Mouse (Mus musculus): ENCODE results near the gene Zfp365. TPM values are rescaled to one million over a fixed set of nuclear protein-coding genes. Genes with fewer than 3 reads are reported as not detected.

The Zfp365 gene
- polyA plus RNA-seq, 1 experiment from 2014 or later, result 0.77 TPM

DNA sequence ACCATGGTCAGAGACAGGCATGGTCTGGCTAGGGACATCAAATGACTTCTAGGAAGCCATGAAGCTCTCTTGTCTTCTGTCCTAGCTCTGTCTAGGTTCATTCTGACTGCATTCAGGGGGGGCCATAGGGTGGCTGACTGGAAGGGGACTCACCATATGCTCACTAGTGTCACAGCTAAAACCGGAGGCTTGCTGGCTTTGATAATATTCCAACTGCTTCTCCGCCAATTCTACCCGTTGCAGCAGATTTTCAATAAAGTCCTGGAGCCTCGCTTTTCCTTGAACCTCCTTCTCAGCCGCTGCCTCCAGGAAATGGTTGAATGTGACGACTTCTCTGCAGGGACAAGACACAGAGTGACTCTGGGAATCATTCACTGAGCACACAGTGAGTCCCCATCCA lies 15.2 kb downstream of the Zfp365 start:
- no peak overlapping the region for H3K4me2 ChIP-seq
- ATAC-seq (replicated peaks; ENCODE audit: insufficient number of reproducible peaks, low FRiP score, low TSS enrichment), result no peak
- WGBS (ENCODE audit: insufficient replicate concordance), result 79% methylated on average over 6 of the region's 6 CpGs
- H3K4me1 ChIP-seq (ENCODE audit: control insufficient read depth, insufficient read depth, low read length), result no peaks in the 10 kb centered on the region
- no peak overlapping the region for H3K4me3 ChIP-seq (ENCODE audit: low read depth, low read length)
- no peaks in the 10 kb centered on the region for H3K27me3 ChIP-seq (ENCODE audit: control insufficient read depth, insufficient read depth, low read length)
- no peaks in the 10 kb centered on the region for H3K36me3 ChIP-seq (ENCODE audit: control insufficient read depth, insufficient read depth, low read length)
- no peaks in the 10 kb centered on the region for H3K9me3 ChIP-seq (replicated peaks; ENCODE audit: control insufficient read depth, low read length)
- H3K27ac ChIP-seq (ENCODE audit: low read depth, low read length), result no peak overlapping the region
- no peak overlapping the region for H3K9ac ChIP-seq (ENCODE audit: low read depth, low read length)

DNA sequence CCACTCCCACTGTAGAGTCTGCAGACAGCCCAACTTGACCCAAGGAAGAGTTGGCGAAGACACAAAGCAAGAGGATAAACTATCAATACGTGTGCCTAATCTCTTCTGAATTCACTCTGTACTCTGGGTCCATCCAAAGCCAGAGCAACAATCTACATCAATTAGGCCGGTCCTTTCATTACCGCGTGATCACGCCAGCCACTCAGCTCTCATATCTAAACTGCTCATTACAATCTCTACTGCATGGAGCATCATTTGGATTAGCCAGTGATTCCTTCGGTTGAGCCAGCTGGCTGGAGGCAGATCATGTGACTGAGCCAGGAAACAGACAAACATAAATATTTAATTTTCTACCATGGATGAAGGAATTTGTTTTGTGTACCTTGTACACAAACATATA lies 17.8 kb downstream of the Zfp365 start:
- H3K4me1 ChIP-seq (ENCODE audit: control insufficient read depth, insufficient read depth, low read length), result no peaks in the 10 kb centered on the region
- no peak overlapping the region for H3K27ac ChIP-seq (ENCODE audit: low read depth, low read length)
- no peak overlapping the region for H3K4me2 ChIP-seq
- no peak for ATAC-seq (replicated peaks; ENCODE audit: insufficient number of reproducible peaks, low FRiP score, low TSS enrichment)
- 87% methylated on average over 7 of the region's 7 CpGs for WGBS (ENCODE audit: insufficient replicate concordance)
- no peaks in the 10 kb centered on the region for H3K27me3 ChIP-seq (ENCODE audit: control insufficient read depth, insufficient read depth, low read length)
- no peaks in the 10 kb centered on the region for H3K9me3 ChIP-seq (replicated peaks; ENCODE audit: control insufficient read depth, low read length)
- no peaks in the 10 kb centered on the region for H3K36me3 ChIP-seq (ENCODE audit: control insufficient read depth, insufficient read depth, low read length)
- no peak overlapping the region for H3K4me3 ChIP-seq (ENCODE audit: low read depth, low read length)
- no peak overlapping the region for H3K9ac ChIP-seq (ENCODE audit: low read depth, low read length)

GRCm38 (mm10) chr10:67894059-67894458 lies 18.4 kb downstream of the Zfp365 start:
- H3K36me3 ChIP-seq (ENCODE audit: control insufficient read depth, insufficient read depth, low read length), result no peaks in the 10 kb centered on the region

GRCm38 (mm10) chr10:67893226-67893625 lies 19.2 kb downstream of the Zfp365 start:
- Histone ChIP-seq H3K27ac (ENCODE audit: low read depth, low read length) (no peak overlapping the region), H3K27me3 (ENCODE audit: control insufficient read depth, insufficient read depth, low read length) (no peaks in the 10 kb centered on the region), H3K9me3 (replicated peaks; ENCODE audit: control insufficient read depth, low read length) (no peaks in the 10 kb centered on the region), H3K4me3 (ENCODE audit: low read depth, low read length) (no peak overlapping the region), H3K4me1 (ENCODE audit: control insufficient read depth, insufficient read depth, low read length) (no peaks in the 10 kb centered on the region), H3K4me2 (no peak overlapping the region), H3K9ac (ENCODE audit: low read depth, low read length) (no peak overlapping the region), H3K36me3 (ENCODE audit: control insufficient read depth, insufficient read depth, low read length) (no peaks in the 10 kb centered on the region)
- ATAC-seq (replicated peaks; ENCODE audit: insufficient number of reproducible peaks, low FRiP score, low TSS enrichment), result no peak
- WGBS (ENCODE audit: insufficient replicate concordance), result 77% methylated on average over 10 of the region's 10 CpGs

More at GRCm38 (mm10) chr10:67894059-67894458, 18.4 kb downstream of the Zfp365 start:
- no peak overlapping the region for H3K4me3 ChIP-seq (ENCODE audit: low read depth, low read length)
- H3K9ac ChIP-seq (ENCODE audit: low read depth, low read length), result no peak overlapping the region
- H3K9me3 ChIP-seq (replicated peaks; ENCODE audit: control insufficient read depth, low read length), result no peaks in the 10 kb centered on the region
- no peaks in the 10 kb centered on the region for H3K4me1 ChIP-seq (ENCODE audit: control insufficient read depth, insufficient read depth, low read length)
- ATAC-seq (replicated peaks; ENCODE audit: insufficient number of reproducible peaks, low FRiP score, low TSS enrichment), result no peak
- WGBS (ENCODE audit: insufficient replicate concordance), result 61% methylated on average over 8 of the region's 8 CpGs
- no peak overlapping the region for H3K27ac ChIP-seq (ENCODE audit: low read depth, low read length)
- H3K27me3 ChIP-seq (ENCODE audit: control insufficient read depth, insufficient read depth, low read length), result no peaks in the 10 kb centered on the region
- H3K4me2 ChIP-seq, result no peak overlapping the region

DNA sequence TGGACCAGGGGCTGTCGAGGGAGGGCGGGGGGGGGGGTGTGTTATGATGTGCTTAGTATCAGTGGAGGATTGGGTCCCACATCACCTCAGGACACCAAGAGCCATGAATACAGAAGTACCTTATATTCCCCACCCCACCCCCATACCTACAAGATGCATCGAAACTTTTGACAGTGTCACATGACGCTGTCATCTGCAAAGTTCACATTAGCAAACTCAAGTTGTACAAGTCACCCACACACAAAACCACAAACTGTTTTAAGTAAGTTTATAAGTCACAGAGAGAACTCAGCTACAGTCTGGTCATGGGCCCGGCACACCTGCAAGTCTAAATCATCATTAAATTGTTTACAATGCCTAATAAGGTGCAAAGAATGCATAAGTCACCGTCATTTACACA lies 21.3 kb downstream of the Zfp365 start:
- ATAC-seq (replicated peaks; ENCODE audit: insufficient number of reproducible peaks, low FRiP score, low TSS enrichment), result no peak
- no peaks in the 10 kb centered on the region for H3K27me3 ChIP-seq (ENCODE audit: control insufficient read depth, insufficient read depth, low read length)
- 85% methylated on average over 6 of the region's 6 CpGs for WGBS (ENCODE audit: insufficient replicate concordance)
- H3K27ac ChIP-seq (ENCODE audit: low read depth, low read length), result no peak overlapping the region
- no peak overlapping the region for H3K4me3 ChIP-seq (ENCODE audit: low read depth, low read length)
- H3K9me3 ChIP-seq (replicated peaks; ENCODE audit: control insufficient read depth, low read length), result no peaks in the 10 kb centered on the region
- H3K9ac ChIP-seq (ENCODE audit: low read depth, low read length), result no peak overlapping the region
- H3K4me1 ChIP-seq (ENCODE audit: control insufficient read depth, insufficient read depth, low read length), result no peaks in the 10 kb centered on the region
- H3K4me2 ChIP-seq, result no peak overlapping the region
- H3K36me3 ChIP-seq (ENCODE audit: control insufficient read depth, insufficient read depth, low read length), result no peaks in the 10 kb centered on the region

- no peak overlapping the region for H3K4me3 ChIP-seq (ENCODE audit: low read depth, low read length)
- 88% methylated on average over 10 of the region's 10 CpGs for WGBS (ENCODE audit: insufficient replicate concordance)
- no peaks in the 10 kb centered on the region for H3K27me3 ChIP-seq (ENCODE audit: control insufficient read depth, insufficient read depth, low read length)
- H3K4me2 ChIP-seq, result no peak overlapping the region
- H3K4me1 ChIP-seq (ENCODE audit: control insufficient read depth, insufficient read depth, low read length), result no peaks in the 10 kb centered on the region
- ATAC-seq (replicated peaks; ENCODE audit: insufficient number of reproducible peaks, low FRiP score, low TSS enrichment), result no peak
- H3K27ac ChIP-seq (ENCODE audit: low read depth, low read length), result no peak overlapping the region
- no peaks in the 10 kb centered on the region for H3K9me3 ChIP-seq (replicated peaks; ENCODE audit: control insufficient read depth, low read length)
- H3K36me3 ChIP-seq (ENCODE audit: control insufficient read depth, insufficient read depth, low read length), result no peaks in the 10 kb centered on the region
- H3K9ac ChIP-seq (ENCODE audit: low read depth, low read length), result no peak overlapping the region
Measured at GRCm38 (mm10) chr10:67887971-67888370, 24.5 kb downstream of the Zfp365 start.

GRCm38 (mm10) chr10:67880692-67881091 lies 31.8 kb downstream of the Zfp365 start:
- H3K4me2 ChIP-seq, result no peak overlapping the region
- H3K4me1 ChIP-seq (ENCODE audit: control insufficient read depth, insufficient read depth, low read length), result no peaks in the 10 kb centered on the region
- H3K4me3 ChIP-seq (ENCODE audit: low read depth, low read length), result no peak overlapping the region
- H3K27me3 ChIP-seq (ENCODE audit: control insufficient read depth, insufficient read depth, low read length), result no peaks in the 10 kb centered on the region
- no peak overlapping the region for H3K9ac ChIP-seq (ENCODE audit: low read depth, low read length)
- no peak for ATAC-seq (replicated peaks; ENCODE audit: insufficient number of reproducible peaks, low FRiP score, low TSS enrichment)
- H3K36me3 ChIP-seq (ENCODE audit: control insufficient read depth, insufficient read depth, low read length), result no peaks in the 10 kb centered on the region
- WGBS (ENCODE audit: insufficient replicate concordance), result 88% methylated on average over 4 of the region's 4 CpGs
- H3K27ac ChIP-seq (ENCODE audit: low read depth, low read length), result no peak overlapping the region
- H3K9me3 ChIP-seq (replicated peaks; ENCODE audit: control insufficient read depth, low read length), result no peaks in the 10 kb centered on the region

DNA sequence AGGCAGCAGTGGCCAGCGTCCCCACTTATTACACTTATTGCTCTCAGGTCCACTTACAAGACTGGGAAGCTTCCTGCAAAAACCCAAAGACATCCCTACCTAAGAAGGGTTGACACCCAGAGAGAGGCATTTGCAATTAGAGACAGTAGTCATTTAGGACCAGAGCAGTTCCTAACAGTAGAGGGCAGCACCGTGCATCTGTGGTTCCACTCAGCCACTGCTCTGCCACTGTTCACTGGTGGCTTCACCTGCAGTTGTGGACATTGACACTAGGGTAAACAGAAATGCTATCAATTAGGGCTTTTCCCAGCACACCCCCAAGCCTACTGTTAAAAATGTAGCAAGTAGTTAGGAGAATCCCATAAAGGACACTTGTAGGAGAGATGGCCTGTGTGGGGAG lies 40.7 kb downstream of the Zfp365 start:
- Histone ChIP-seq H3K4me2 (no peak overlapping the region), H3K4me3 (ENCODE audit: low read depth, low read length) (no peak overlapping the region), H3K4me1 (ENCODE audit: control insufficient read depth, insufficient read depth, low read length) (no peaks in the 10 kb centered on the region), H3K9me3 (replicated peaks; ENCODE audit: control insufficient read depth, low read length) (no peaks in the 10 kb centered on the region), H3K27ac (ENCODE audit: low read depth, low read length) (no peak overlapping the region), H3K27me3 (ENCODE audit: control insufficient read depth, insufficient read depth, low read length) (no peaks in the 10 kb centered on the region), H3K36me3 (ENCODE audit: control insufficient read depth, insufficient read depth, low read length) (no peaks in the 10 kb centered on the region), H3K9ac (ENCODE audit: low read depth, low read length) (no peak overlapping the region)
- no peak for ATAC-seq (replicated peaks; ENCODE audit: insufficient number of reproducible peaks, low FRiP score, low TSS enrichment)
- WGBS (ENCODE audit: insufficient replicate concordance), result 16% methylated on average over 2 of the region's 2 CpGs

DNA sequence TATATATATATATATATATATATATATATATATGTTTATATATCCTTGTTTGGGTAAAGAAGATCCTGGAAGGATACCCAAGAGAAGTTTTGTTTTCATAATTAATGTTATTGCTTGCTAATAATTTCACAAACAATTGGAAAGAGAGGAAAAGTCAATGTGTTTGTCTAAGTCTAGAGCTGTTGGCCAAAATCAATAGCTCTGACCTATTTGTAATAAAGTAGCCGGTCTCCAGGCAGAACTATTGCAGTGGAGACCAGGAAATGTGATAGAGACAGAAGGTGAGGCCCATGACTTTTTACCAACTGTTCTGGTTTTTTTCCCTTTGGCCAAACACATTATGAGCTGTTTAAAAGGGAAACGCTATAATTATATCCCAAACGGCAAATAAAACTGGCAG lies 44.2 kb downstream of the Zfp365 start:
- H3K9ac ChIP-seq (ENCODE audit: low read depth, low read length), result no peak overlapping the region
- no peak for ATAC-seq (replicated peaks; ENCODE audit: insufficient number of reproducible peaks, low FRiP score, low TSS enrichment)
- no peaks in the 10 kb centered on the region for H3K36me3 ChIP-seq (ENCODE audit: control insufficient read depth, insufficient read depth, low read length)
- H3K4me3 ChIP-seq (ENCODE audit: low read depth, low read length), result no peak overlapping the region
- no peaks in the 10 kb centered on the region for H3K4me1 ChIP-seq (ENCODE audit: control insufficient read depth, insufficient read depth, low read length)
- H3K9me3 ChIP-seq (replicated peaks; ENCODE audit: control insufficient read depth, low read length), result no peaks in the 10 kb centered on the region
- no peak overlapping the region for H3K27ac ChIP-seq (ENCODE audit: low read depth, low read length)
- no peak overlapping the region for H3K4me2 ChIP-seq
- WGBS (ENCODE audit: insufficient replicate concordance), result 81% methylated on average over 3 of the region's 3 CpGs
- no peaks in the 10 kb centered on the region for H3K27me3 ChIP-seq (ENCODE audit: control insufficient read depth, insufficient read depth, low read length)

Measured in heart, embryonic 11.5 days (tissue).